Mouse (Mus musculus) CH12F3 (cell line): ENCODE data around the gene Amy2a2.
"Not testable (repeated sequence)": the region's sequence is repeated elsewhere in the genome, so short reads cannot be mapped to it uniquely, and the experiment has no call there.

Source experiments
- in situ Hi-C: fragments of 300-500 bp; cut with MboI; formaldehyde crosslinking; loops from 2 replicates; pipeline ENCODE4 v1.14.3; 2020; ENCODE audit warnings: low sequenced_read_pairs

The Amy2a2 gene

DNA sequence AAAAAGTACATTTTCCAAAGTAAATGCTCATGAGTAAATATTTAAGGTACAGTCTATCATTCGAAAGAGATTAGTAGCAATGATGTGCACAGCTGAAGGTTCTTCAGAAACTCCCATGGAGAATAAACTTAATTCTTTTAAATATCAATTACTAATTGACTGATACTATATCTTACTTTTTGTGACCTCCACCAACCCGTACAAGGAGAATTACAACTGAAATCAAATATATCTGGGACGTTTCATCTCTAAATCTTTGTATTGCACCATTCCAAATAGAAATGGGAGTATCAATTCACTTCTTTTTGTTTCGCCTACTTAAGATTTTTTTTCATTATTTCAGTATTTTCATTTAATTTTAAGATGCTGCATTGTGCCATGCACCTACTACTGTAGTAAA is at the start of gene Amy2a2:
Amy2a2 (minus strand) TSS at position 101 of the 400 bp plus-strand sequence.
- in situ Hi-C loops, result not testable (repeated sequence)

GRCm38 (mm10) chr3:113345484-113345883 is 11.0 kb downstream of the Amy2a2 start:
- in situ Hi-C loops, result not testable (repeated sequence)

GRCm38 (mm10) chr3:113323952-113324351 is 32.5 kb downstream of the Amy2a2 start, which contains the start of gene Amy2a3:
Amy2a3 (minus strand) TSS chr3:113324052.
- in situ Hi-C loops, result not testable (repeated sequence)

DNA sequence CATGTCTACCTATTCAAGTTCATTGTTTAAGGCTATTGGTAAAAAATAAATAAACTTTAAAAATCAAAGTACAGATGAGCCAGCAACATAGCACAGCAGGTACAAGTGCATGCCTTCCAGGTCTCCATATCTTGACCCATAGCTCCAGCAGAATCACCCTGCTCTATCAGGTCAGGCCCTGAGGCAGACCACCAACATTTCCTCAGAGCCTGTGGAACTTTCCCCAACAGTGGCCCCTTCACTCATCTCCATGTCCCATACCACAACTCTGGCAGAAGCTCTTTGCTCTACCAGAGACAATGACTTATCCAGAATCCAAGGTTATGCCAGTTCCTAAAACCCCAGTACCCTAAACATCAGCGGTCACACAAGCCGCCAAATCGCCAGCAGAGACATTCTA is 43.5 kb downstream of the Amy2a2 start:
- in situ Hi-C loops, result not testable (repeated sequence)
